8 mouse cellular contexts compared by ENCODE assay signal in the genomic region with DNA sequence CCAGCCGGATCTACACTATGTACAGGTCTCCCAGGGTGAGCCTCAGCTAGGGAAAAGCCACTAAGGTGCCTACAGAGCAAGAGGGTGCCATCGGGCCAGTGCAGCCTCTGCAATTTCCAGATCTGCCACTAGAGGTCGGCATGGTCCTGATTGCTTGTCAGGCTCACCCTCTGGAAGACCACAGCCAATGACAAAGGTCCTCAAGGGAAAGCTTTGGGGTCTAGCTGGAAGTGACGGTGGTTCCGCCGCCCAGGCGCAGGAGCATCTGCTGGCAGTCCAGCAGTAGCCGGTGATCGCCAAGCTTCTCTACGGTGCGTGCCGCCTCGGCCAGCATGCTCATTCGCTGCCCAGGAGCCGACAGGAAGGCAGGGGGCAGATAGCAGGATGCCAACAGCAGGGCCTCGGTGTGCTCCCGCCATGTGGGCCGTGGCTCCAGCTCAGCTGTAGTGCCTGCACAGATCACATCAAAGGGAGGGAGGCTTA. TPM values are rescaled to one million over a fixed set of nuclear protein-coding genes. Genes with fewer than 3 reads are reported as not detected.
DNase-seq lines count a peak whose midpoint lies in the region; ATAC-seq lines count a peak whose summit lies in the region.

No protein-coding gene starts in this region.

- peak; percentile 88 for DNase-seq in NIH3T3 (ENCODE audit: low read depth)
- peak; percentile 98 to 99 for DNase-seq in cerebellum, postnatal 10 days
- DNase-seq in frontal cortex, postnatal 10 days (ENCODE audit: low spot score in 2 of 2), result peak; percentile 79 to 91
- DNase-seq in hindbrain, embryonic 11.5 days (ENCODE audit: low spot score), result peak; percentile 96
- DNase-seq in layer of hippocampus, adult 9-11 months, result peak; percentile 89
- peak; percentile 94 for DNase-seq in ovary, postnatal 14 days (ENCODE audit: low spot score)
- peak; percentile 85 to 95 for DNase-seq in thymus, postnatal 10 days (ENCODE audit: low spot score in 2 of 2)

- peak overlapping the region; percentile 45; the same call in 1 of the 2 replicates for H3K9ac ChIP-seq in hindbrain, embryonic 11.5 days (ENCODE audit: low read depth, low read length)
- H3K9ac ChIP-seq in lung, embryonic 16.5 days (ENCODE audit: low read length), result no peak overlapping the region

- no peak overlapping the region for H3K4me3 ChIP-seq in hindbrain, embryonic 11.5 days (ENCODE audit: low read depth, low read length)
- no peak overlapping the region for H3K4me3 ChIP-seq in lung, embryonic 16.5 days (ENCODE audit: low read length)

- 20% methylated on average over 18 of the region's 18 CpGs for WGBS in hindbrain, embryonic 11.5 days
- WGBS in lung, embryonic 16.5 days, result 17% methylated on average over 18 of the region's 18 CpGs

- peaks cover 16% of the 10 kb centered on the region for H3K36me3 ChIP-seq in hindbrain, embryonic 11.5 days (ENCODE audit: control insufficient read depth, insufficient read depth, low read length)
- H3K36me3 ChIP-seq in lung, embryonic 16.5 days (ENCODE audit: control insufficient read depth, insufficient read depth, low read length), result peaks cover 62% of the 10 kb centered on the region

- peak; percentile 87 for ATAC-seq in hindbrain, embryonic 11.5 days (ENCODE audit: low FRiP score)
- peak; percentile 78 for ATAC-seq in lung, embryonic 16.5 days (ENCODE audit: low read depth)

- no peaks in the 10 kb centered on the region for H3K9me3 ChIP-seq in hindbrain, embryonic 11.5 days (ENCODE audit: control insufficient read depth, low read length)
- H3K9me3 ChIP-seq in lung, embryonic 16.5 days (ENCODE audit: control insufficient read depth, low read length), result peaks cover 4% of the 10 kb centered on the region

- no peak overlapping the region for H3K4me2 ChIP-seq in hindbrain, embryonic 11.5 days (replicated peaks; ENCODE audit: low read depth, low read length)
- H3K4me2 ChIP-seq in lung, embryonic 16.5 days (ENCODE audit: low read depth, low read length), result peak overlapping the region; percentile 24; the same call in 1 of the 2 replicates

- 0 out of 2 replicates have a peak, but pooled peaks cover 2% of the 10 kb centered on the region for H3K4me1 ChIP-seq in hindbrain, embryonic 11.5 days (replicated peaks; ENCODE audit: control insufficient read depth, insufficient read depth, low read length)
- peaks cover 4% of the 10 kb centered on the region; the same call in 1 of the 2 replicates for H3K4me1 ChIP-seq in lung, embryonic 16.5 days (replicated peaks; ENCODE audit: control insufficient read depth, insufficient read depth, low read length)

- H3K27ac ChIP-seq in hindbrain, embryonic 11.5 days (ENCODE audit: low read depth, low read length), result peak overlapping the region; percentile 83
- H3K27ac ChIP-seq in lung, embryonic 16.5 days (ENCODE audit: low read length), result peak overlapping the region; percentile 40; the same call in 1 of the 2 replicates

- no peaks in the 10 kb centered on the region for H3K27me3 ChIP-seq in hindbrain, embryonic 11.5 days (ENCODE audit: control insufficient read depth, insufficient read depth, low read length)
- H3K27me3 ChIP-seq in lung, embryonic 16.5 days (ENCODE audit: control insufficient read depth, insufficient read depth, low read depth, low read length), result no peaks in the 10 kb centered on the region

RNA-seq across cellular contexts. Expression of a gene that starts 22.6 kb away (rescaled TPM):
- 40.4 and 44.7 TPM in 2 replicates for polyA plus RNA-seq in hindbrain, embryonic 11.5 days (2014; fragmentation: Nextera tagmentation; extraction: Ambion mirVana)
- 65.9 and 74.3 TPM in 2 replicates for polyA plus RNA-seq in lung, embryonic 16.5 days (2015; fragmentation: Nextera tagmentation; extraction: Ambion mirVana)
